Mouse (Mus musculus) mesoderm, embryonic 11.5 days (tissue): Measurements from ENCODE around the gene Lrpprc.
A peak's percentile ranks its signal among the peaks of the same experiment; 100 is the strongest.

ENCODE experiments used
- DNase-seq: peaks from one replicate; pipeline ENCODE4 v3.0.0-alpha.2; 2012; ENCODE audit warnings: low read depth, low spot score

The Lrpprc gene

GRCm38 (mm10) chr17:84672376-84673369 is 117.9 kb downstream of the Lrpprc start:
- DNase-seq = no peak

- no peak for DNase-seq
Observed at GRCm38 (mm10) chr17:84667848-84668247, 122.7 kb downstream of the Lrpprc start.

- no peak for DNase-seq
Observed at GRCm38 (mm10) chr17:84665691-84666090, 124.9 kb downstream of the Lrpprc start.

- DNase-seq = no peak
Observed at GRCm38 (mm10) chr17:84665053-84665452, 125.5 kb downstream of the Lrpprc start.

- no peak for DNase-seq
Observed at GRCm38 (mm10) chr17:84658951-84659350, 131.6 kb downstream of the Lrpprc start.

GRCm38 (mm10) chr17:84658195-84658594 is 132.4 kb downstream of the Lrpprc start:
- peak; percentile 69 for DNase-seq

GRCm38 (mm10) chr17:84657782-84658181 is 132.8 kb downstream of the Lrpprc start:
- peak; percentile 67 for DNase-seq

GRCm38 (mm10) chr17:84657422-84657732 is 133.2 kb downstream of the Lrpprc start:
- no peak for DNase-seq

- peak; percentile 69 for DNase-seq
Observed at GRCm38 (mm10) chr17:84656653-84657421, 133.8 kb downstream of the Lrpprc start.

GRCm38 (mm10) chr17:84656205-84656604 is 134.4 kb downstream of the Lrpprc start:
- no peak for DNase-seq
